Mouse (Mus musculus): ENCODE measurements around the gene Bmx. TPM values are rescaled to one million over a fixed set of nuclear protein-coding genes. Genes with fewer than 3 reads are reported as not detected.

Gene Bmx
- total and polyA plus RNA-seq, 3 experiments = not detected

- TF ChIP-seq BHLHE40 (IDR thresholded peaks at IDR 0.05; ENCODE audit: borderline replicate concordance, low read depth, low read length) (no peak), GATA1 (IDR thresholded peaks at IDR 0.05; ENCODE audit: low read depth, low read length) (no peak), GABPA (IDR thresholded peaks at IDR 0.05; ENCODE audit: low read depth, low read length) (peak; percentile 88), HCFC1 (IDR thresholded peaks at IDR 0.05; ENCODE audit: low read depth, low read length) (no peak), CHD1 (IDR thresholded peaks at IDR 0.05; ENCODE audit: low read depth, low read length) (no peak)
Observed at GRCm38 (mm10) chrX:164269285-164269761, 11.3 kb upstream of the Bmx start, which contains the start of gene Pir (continued).

DNA sequence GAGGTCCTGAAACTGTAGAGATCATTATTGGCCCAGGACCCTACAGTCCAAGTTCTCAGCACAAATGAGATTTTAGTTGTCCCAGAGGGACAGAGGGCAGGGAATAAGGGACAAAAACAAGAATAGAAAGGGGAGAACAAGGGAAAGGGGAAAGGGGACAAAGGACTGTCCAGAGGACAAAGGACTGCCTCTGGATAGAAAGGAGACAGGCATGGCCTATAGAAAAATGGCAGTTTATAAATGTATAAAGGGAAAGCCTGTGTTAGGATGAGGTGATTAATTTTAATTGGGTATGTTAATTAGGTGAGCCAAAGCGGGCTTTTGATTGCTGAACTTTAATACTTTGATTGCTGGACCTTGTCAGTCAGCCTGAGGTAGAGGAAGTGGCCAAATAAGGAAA lies 6.9 kb upstream of the Bmx start:
- Histone ChIP-seq H3K79me2 (ENCODE audit: control insufficient read depth, insufficient read depth, low read length, poor library complexity) (no peaks in the 10 kb centered on the region), H3K4me1 (ENCODE audit: control insufficient read depth in 1 of 2, insufficient read depth in 2 of 2, low read length in 2 of 2) (no peaks in the 10 kb centered on the region), H3K27me3 (ENCODE audit: control insufficient read depth in 1 of 2, insufficient read depth in 2 of 2, low read length in 2 of 2) (no peaks in the 10 kb centered on the region; a peak in 3 of 4 replicates), H3K9me3 (replicated peaks; ENCODE audit: insufficient read depth, low read length) (no peaks in the 10 kb centered on the region), H3K27ac (ENCODE audit: control insufficient read depth, low read depth, low read length) (no peak overlapping the region), H3K4me3 (ENCODE audit: control insufficient read depth in 1 of 2, insufficient read depth in 1 of 2, low read depth in 2 of 2, low read length in 2 of 2) (no peak overlapping the region), H3K9ac (ENCODE audit: control insufficient read depth, low read depth, low read length, poor library complexity, severe bottlenecking) (no peak overlapping the region), H3K36me3 (ENCODE audit: control insufficient read depth in 1 of 2, insufficient read depth in 2 of 2, low read length in 2 of 2) (no peaks in the 10 kb centered on the region)
- TF ChIP-seq NRF1 (IDR thresholded peaks at IDR 0.05; ENCODE audit: insufficient read depth, low read depth, low read length, poor library complexity, severe bottlenecking) (no peak), HCFC1 (IDR thresholded peaks at IDR 0.05; ENCODE audit: low read depth, low read length) (no peak), CHD1 (IDR thresholded peaks at IDR 0.05; ENCODE audit: low read depth, low read length) (no peak), TAL1 (IDR thresholded peaks at IDR 0.05; ENCODE audit: low read length) (no peak), SIN3A (IDR thresholded peaks at IDR 0.05; ENCODE audit: low read length) (no peak), ZNF384 (IDR thresholded peaks at IDR 0.05; ENCODE audit: low read depth, low read length) (no peak), CTCF (IDR thresholded peaks at IDR 0.05 in 2 of 3, conservative IDR thresholded peaks at IDR 0.05 in 1 of 3; ENCODE audit: control insufficient read depth in 1 of 3, insufficient read depth in 1 of 3, low read depth in 2 of 3, low read length in 3 of 3, poor library complexity in 1 of 3, severe bottlenecking in 1 of 3) (no peak), NELFE (IDR thresholded peaks at IDR 0.05; ENCODE audit: low read depth, low read length) (no peak), ETS1 (IDR thresholded peaks at IDR 0.05; ENCODE audit: low read depth, low read length) (no peak), USF1 (IDR thresholded peaks at IDR 0.05; ENCODE audit: low read depth, low read length) (no peak), MEF2A (IDR thresholded peaks at IDR 0.05; ENCODE audit: extremely low read depth, insufficient replicate concordance, low read depth, low read length, poor library complexity, severe bottlenecking) (no peak), MXI1 (IDR thresholded peaks at IDR 0.05; ENCODE audit: low read depth, low read length) (no peak), MAX (IDR thresholded peaks at IDR 0.05; ENCODE audit: low read length) (no peak), RAD21 (IDR thresholded peaks at IDR 0.05; ENCODE audit: low read depth, low read length) (no peak), MYB (IDR thresholded peaks at IDR 0.05; ENCODE audit: low read depth, low read length) (no peak), TCF12 (IDR thresholded peaks at IDR 0.05; ENCODE audit: low read depth, low read length) (no peak)
- DNase-seq (ENCODE audit: low read depth, low spot score) = no peak
